Mouse (Mus musculus) heart, postnatal 0 days (tissue): ENCODE data around the gene Rcn3.

Source experiments
- CTCF ChIP-seq: IDR thresholded peaks from 2 replicates; pipeline ENCODE4 v1.5.1; 2016; ENCODE audit warnings: antibody characterized with exemption, control low read depth, low read depth
- EP300 ChIP-seq: IDR thresholded peaks from 2 replicates; pipeline ENCODE4 v1.6.1; 2016; ENCODE audit warnings: antibody characterized with exemption, low read depth

GRCm38 (mm10) chr7:45139904-45140723 is 48.1 kb upstream of the Rcn3 start:
- TF ChIP-seq CTCF (no peak), EP300 (no peak)
